Mouse (Mus musculus) small intestine, adult 2 months (tissue): ENCODE results near the gene Cpn1. TPM values are rescaled to one million over a fixed set of nuclear protein-coding genes. Genes with fewer than 3 reads are reported as not detected.

Source experiments
- H3K27ac ChIP-seq: fragments of 200-500 bp; 2 replicates; pipeline ENCODE4 v1.5.1; 2012; ENCODE audit warnings: low read depth, low read length, control low read depth, inconsistent platforms; ENCODE audit not compliant: insufficient read depth
- H3K27me3 ChIP-seq: fragments of 200-500 bp; 2 replicates; pipeline ENCODE4 v1.6.1; 2012; ENCODE audit warnings: mild to moderate bottlenecking, moderate library complexity, low read length, inconsistent platforms; ENCODE audit not compliant: control insufficient read depth, insufficient read depth
- H3K36me3 ChIP-seq: fragments of 200-500 bp; 2 replicates; pipeline ENCODE4 v1.6.1; 2012; ENCODE audit warnings: mild to moderate bottlenecking, low read length, control low read depth, inconsistent platforms; ENCODE audit not compliant: control insufficient read depth, insufficient read depth
- H3K4me1 ChIP-seq: fragments of 200-500 bp; 2 replicates; pipeline ENCODE4 v1.6.1; 2012; ENCODE audit warnings: low read length, inconsistent platforms, mixed read lengths; ENCODE audit not compliant: control insufficient read depth, insufficient read depth, insufficient read length
- H3K4me3 ChIP-seq: fragments of 200-500 bp; 2 replicates; pipeline ENCODE4 v1.5.1; 2012; ENCODE audit warnings: low read depth, mild to moderate bottlenecking, control low read depth, inconsistent platforms, low read length, moderate library complexity
- CTCF ChIP-seq: fragments of 200-500 bp; IDR thresholded peaks from 2 replicates; pipeline ENCODE4 v1.5.1; 2012; ENCODE audit warnings: low read depth, mild to moderate bottlenecking, control low read depth, inconsistent platforms, low read length, moderate library complexity, mixed read lengths; ENCODE audit not compliant: insufficient replicate concordance, insufficient read length; ENCODE audit errors: extremely low read depth
- POLR2A ChIP-seq: fragments of 200-500 bp; IDR thresholded peaks from 2 replicates; pipeline ENCODE4 v1.6.1; 2012; ENCODE audit warnings: low read depth, mild to moderate bottlenecking, control low read depth, inconsistent platforms, low read length, moderate library complexity
- WGBS: fragments of 180-500 bp; shearing (Covaris S2); methylation state at CpG from one replicate; pipeline ENCODE4 v1.1.7; 2018; 5-methylcytosine and 5-hydroxymethylcytosine counted together
- polyA plus RNA-seq: library from polyadenylated mRNA; depleted of rRNA; stranded (reverse); fragments of >200 nt; gene quantifications from 2 replicates; pipeline ENCODE4 v1.2.3, GENCODE M21; 2012; rRNA removed

Gene Cpn1
- polyA plus RNA-seq, result 0.96 and 11.3 TPM in 2 replicates

- TF ChIP-seq POLR2A (no peak), CTCF (peak; percentile 34; the same call in 1 of the 2 replicates)
- Histone ChIP-seq H3K4me1 (0 out of 2 replicates have a peak, but pooled peaks cover 2% of the 10 kb centered on the region), H3K27ac (no peak within 1 kb of the TSS), H3K27me3 (no peaks in the 10 kb centered on the region), H3K4me3 (peak within 1 kb of the TSS; percentile 52), H3K36me3 (no peaks in the 10 kb centered on the region)
- 9% methylated on average over 30 of the region's 30 CpGs for WGBS
Measured at GRCm38 (mm10) chr19:43986069-43986794, at the start of gene Cpn1. Gene Cpn1, minus strand, starts transcription at chr19:43986556.

- Histone ChIP-seq H3K4me3 (no peak overlapping the region), H3K36me3 (peaks cover 34% of the 10 kb centered on the region), H3K4me1 (no peaks in the 10 kb centered on the region; the same call in 1 of the 2 replicates), H3K27ac (no peak overlapping the region), H3K27me3 (no peaks in the 10 kb centered on the region)
- TF ChIP-seq CTCF (no peak), POLR2A (no peak)
- 97% methylated on average over 5 of the region's 5 CpGs for WGBS
Measured at GRCm38 (mm10) chr19:44033396-44033795, 47.0 kb upstream of the Cpn1 start.

GRCm38 (mm10) chr19:44032046-44032744 is 45.8 kb upstream of the Cpn1 start:
- H3K4me1 ChIP-seq, result no peaks in the 10 kb centered on the region
- H3K27me3 ChIP-seq, result no peaks in the 10 kb centered on the region
- H3K36me3 ChIP-seq, result peaks cover 26% of the 10 kb centered on the region
- TF ChIP-seq POLR2A, result no peak
- TF ChIP-seq CTCF, result no peak
- WGBS, result 83% methylated on average over 11 of the region's 11 CpGs
- H3K27ac ChIP-seq, result no peak overlapping the region
- no peak overlapping the region for H3K4me3 ChIP-seq

- TF ChIP-seq POLR2A, result no peak
- TF ChIP-seq CTCF, result no peak
- H3K27ac ChIP-seq, result no peak overlapping the region
- WGBS, result 46% methylated on average over 5 of the region's 5 CpGs
- H3K36me3 ChIP-seq, result peaks cover 8% of the 10 kb centered on the region
- H3K4me1 ChIP-seq, result peaks cover 2% of the 10 kb centered on the region; the same call in 1 of the 2 replicates
- H3K27me3 ChIP-seq, result no peaks in the 10 kb centered on the region
- no peak overlapping the region for H3K4me3 ChIP-seq
Measured at GRCm38 (mm10) chr19:44030024-44030423, 43.7 kb upstream of the Cpn1 start.

GRCm38 (mm10) chr19:44028972-44029371 is 42.6 kb upstream of the Cpn1 start, which contains the start of gene Cyp2c23:
Gene Cyp2c23, minus strand, starts transcription at chr19:44029208.
- Histone ChIP-seq H3K27me3 (no peaks in the 10 kb centered on the region), H3K27ac (no peak within 1 kb of the TSS), H3K4me1 (peaks cover 5% of the 10 kb centered on the region; the same call in 1 of the 2 replicates), H3K36me3 (peaks cover 2% of the 10 kb centered on the region; the same call in 1 of the 2 replicates), H3K4me3 (no peak within 1 kb of the TSS)
- TF ChIP-seq CTCF (no peak), POLR2A (no peak)
- 76% methylated on average over 5 of the region's 8 CpGs for WGBS

GRCm38 (mm10) chr19:44026956-44027530 is 40.7 kb upstream of the Cpn1 start:
- Histone ChIP-seq H3K4me1 (peaks cover 10% of the 10 kb centered on the region; the same call in 1 of the 2 replicates), H3K36me3 (no peaks in the 10 kb centered on the region), H3K27me3 (no peaks in the 10 kb centered on the region), H3K27ac (no peak overlapping the region), H3K4me3 (no peak overlapping the region)
- TF ChIP-seq POLR2A, result no peak
- no peak for TF ChIP-seq CTCF
- 90% methylated on average over 8 of the region's 8 CpGs for WGBS

GRCm38 (mm10) chr19:44024921-44025585 is 38.7 kb upstream of the Cpn1 start:
- TF ChIP-seq CTCF (no peak), POLR2A (no peak)
- no peak overlapping the region for H3K4me3 ChIP-seq
- H3K4me1 ChIP-seq, result peaks cover 13% of the 10 kb centered on the region; the same call in 1 of the 2 replicates
- peak overlapping the region; percentile 52 for H3K27ac ChIP-seq
- H3K27me3 ChIP-seq, result no peaks in the 10 kb centered on the region
- 36% methylated on average over 13 of the region's 13 CpGs for WGBS
- H3K36me3 ChIP-seq, result no peaks in the 10 kb centered on the region
